Mouse (Mus musculus) MEL (cell line): ENCODE results near the gene Slc6a21. TPM values are rescaled to one million over a fixed set of nuclear protein-coding genes. Genes with fewer than 3 reads are reported as not detected.

Experiments used
- DNase-seq: peaks from one replicate; pipeline ENCODE4 v3.0.0; 2011; ENCODE audit warnings: low read depth, low spot score
- H3K27ac ChIP-seq: 2 replicates; pipeline ENCODE4 v1.5.1; 2012; ENCODE audit warnings: low read depth, mild to moderate bottlenecking, control low read depth, low read length, moderate library complexity; ENCODE audit not compliant: control insufficient read depth
- H3K27me3 ChIP-seq, 2 experiments: fragments of 150-350 bp in 1 of 2; sonication (generic) in 1 of 2; 2 replicates each; pipeline ENCODE4 v1.6.1; 2012; ENCODE audit warnings: low read length in 2 of 2, mild to moderate bottlenecking in 2 of 2, improper control_type of control experiment in 1 of 2, moderate library complexity in 1 of 2; ENCODE audit not compliant: insufficient read depth in 2 of 2, control insufficient read depth in 1 of 2
- H3K36me3 ChIP-seq, 2 experiments: 2 replicates each; pipeline ENCODE4 v1.6.1; 2012 to 2014; ENCODE audit warnings: low read length in 2 of 2, improper control_type of control experiment in 1 of 2, inconsistent platforms in 1 of 2, mild to moderate bottlenecking in 1 of 2; ENCODE audit not compliant: insufficient read depth in 2 of 2, control insufficient read depth in 1 of 2
- H3K4me1 ChIP-seq, 2 experiments: fragments of 150-350 bp in 1 of 2; sonication (generic) in 1 of 2; 2 replicates each; pipeline ENCODE4 v1.6.1; 2012; ENCODE audit warnings: low read length in 2 of 2, improper control_type of control experiment in 1 of 2, mild to moderate bottlenecking in 1 of 2; ENCODE audit not compliant: insufficient read depth in 2 of 2, control insufficient read depth in 1 of 2
- H3K4me3 ChIP-seq, 2 experiments: fragments of 150-350 bp in 1 of 2; sonication (generic) in 1 of 2; 2 replicates each; pipeline ENCODE4 v1.5.1; 2012; ENCODE audit warnings: low read depth in 2 of 2, low read length in 2 of 2, mild to moderate bottlenecking in 2 of 2, moderate library complexity in 2 of 2, control low read depth in 1 of 2, improper control_type of control experiment in 1 of 2; ENCODE audit not compliant: control insufficient read depth in 1 of 2, insufficient read depth in 1 of 2
- H3K79me2 ChIP-seq: 2 replicates; pipeline ENCODE4 v1.6.1; 2012; ENCODE audit warnings: mild to moderate bottlenecking, low read length, moderate library complexity; ENCODE audit not compliant: control insufficient read depth, poor library complexity, insufficient read depth
- H3K9ac ChIP-seq: 2 replicates; pipeline ENCODE4 v1.6.1; 2012; ENCODE audit warnings: low read depth, mild to moderate bottlenecking, control low read depth, low read length, moderate library complexity; ENCODE audit not compliant: control insufficient read depth, poor library complexity, severe bottlenecking
- H3K9me3 ChIP-seq: fragments of 150-350 bp; sonication (generic); replicated peaks from 2 replicates; pipeline ENCODE4 v1.6.1; 2012; ENCODE audit warnings: mild to moderate bottlenecking, low read length, improper control_type of control experiment, moderate library complexity; ENCODE audit not compliant: insufficient read depth
- CHD1 ChIP-seq: IDR thresholded peaks from 2 replicates; pipeline ENCODE4 v1.6.1; 2012; ENCODE audit warnings: low read depth, mild to moderate bottlenecking, inconsistent platforms, low read length, improper control_type of control experiment
- CTCF ChIP-seq, 3 experiments: IDR thresholded peaks in 2 of 3; conservative IDR thresholded peaks in 1 of 3; 2 replicates each; pipeline ENCODE4 v1.5.1; 2011 to 2012; ENCODE audit warnings: low read length in 3 of 3, low read depth in 2 of 3, mild to moderate bottlenecking in 2 of 3, improper control_type of control experiment in 1 of 3, inconsistent platforms in 1 of 3, mixed read lengths in 1 of 3, moderate library complexity in 1 of 3; ENCODE audit not compliant: control insufficient read depth in 1 of 3, insufficient read depth in 1 of 3, poor library complexity in 1 of 3, severe bottlenecking in 1 of 3
- ELF1 ChIP-seq: IDR thresholded peaks from 2 replicates; pipeline ENCODE4 v1.6.1; 2014; ENCODE audit warnings: low read depth, mild to moderate bottlenecking, inconsistent platforms, low read length, improper control_type of control experiment, moderate library complexity
- EP300 ChIP-seq, 2 experiments: IDR thresholded peaks; 2 replicates each; pipeline ENCODE4 v1.6.1; 2011; ENCODE audit warnings: improper control_type of control experiment in 2 of 2, low read length in 2 of 2, low read depth in 1 of 2, mild to moderate bottlenecking in 1 of 2
- JUND ChIP-seq: IDR thresholded peaks from 2 replicates; pipeline ENCODE4 v1.6.1; 2011; ENCODE audit warnings: low read depth, mild to moderate bottlenecking, improper control_type of control experiment, low read length
- KAT2A ChIP-seq: conservative IDR thresholded peaks from 2 replicates; pipeline ENCODE4 v1.6.1; 2012; ENCODE audit warnings: low read depth, low read length, improper control_type of control experiment, inconsistent platforms
- MAZ ChIP-seq: IDR thresholded peaks from 2 replicates; pipeline ENCODE4 v1.6.1; 2012; ENCODE audit warnings: low read depth, mild to moderate bottlenecking, inconsistent platforms, low read length, improper control_type of control experiment
- MEF2A ChIP-seq: IDR thresholded peaks from 2 replicates; pipeline ENCODE4 v1.6.1; 2014; ENCODE audit warnings: low read depth, mild to moderate bottlenecking, inconsistent platforms, low read length, improper control_type of control experiment; ENCODE audit not compliant: poor library complexity, insufficient replicate concordance, severe bottlenecking; ENCODE audit errors: extremely low read depth
- MXI1 ChIP-seq: IDR thresholded peaks from 2 replicates; pipeline ENCODE4 v1.6.1; 2011; ENCODE audit warnings: mild to moderate bottlenecking, low read depth, low read length, improper control_type of control experiment
- NRF1 ChIP-seq: IDR thresholded peaks from 2 replicates; pipeline ENCODE4 v1.6.1; 2014; ENCODE audit warnings: low read depth, mild to moderate bottlenecking, inconsistent platforms, low read length, improper control_type of control experiment, moderate library complexity; ENCODE audit not compliant: poor library complexity, insufficient read depth, severe bottlenecking
- TCF12 ChIP-seq: IDR thresholded peaks from 2 replicates; pipeline ENCODE4 v1.6.1; 2014; ENCODE audit warnings: low read depth, mild to moderate bottlenecking, inconsistent platforms, low read length, improper control_type of control experiment, moderate library complexity
- UBTF ChIP-seq: IDR thresholded peaks from 2 replicates; pipeline ENCODE4 v1.6.1; 2012; ENCODE audit warnings: low read depth, mild to moderate bottlenecking, inconsistent platforms, low read length, improper control_type of control experiment, moderate library complexity, borderline replicate concordance; ENCODE audit not compliant: insufficient read depth
- USF1 ChIP-seq: IDR thresholded peaks from 2 replicates; pipeline ENCODE4 v1.6.1; 2014; ENCODE audit warnings: low read depth, mild to moderate bottlenecking, inconsistent platforms, low read length, improper control_type of control experiment, moderate library complexity
- polyA plus RNA-seq, 2 experiments: library from polyadenylated mRNA; stranded (reverse) in 1 of 2; unstranded in 1 of 2; fragments of >175 nt in 1 of 2; fragments of >200 nt in 1 of 2; gene quantifications; 2 replicates each; pipeline versions ENCODE4 v1.2.1 to v1.2.4; 2012; ENCODE audit warnings: low replicate concordance in 2 of 2, low read depth in 1 of 2; ENCODE audit not compliant: insufficient read length in 2 of 2, insufficient read depth in 1 of 2, missing spikeins in 1 of 2
- total RNA-seq: library from RNA; depleted of rRNA; stranded (reverse); fragments of 300-350 nt; gene quantifications from 2 replicates; pipeline ENCODE4 v1.2.3, GENCODE M21; 2012; rRNA removed

Slc6a21 gene
- total and polyA plus RNA-seq, 3 experiments, result not detected

DNA sequence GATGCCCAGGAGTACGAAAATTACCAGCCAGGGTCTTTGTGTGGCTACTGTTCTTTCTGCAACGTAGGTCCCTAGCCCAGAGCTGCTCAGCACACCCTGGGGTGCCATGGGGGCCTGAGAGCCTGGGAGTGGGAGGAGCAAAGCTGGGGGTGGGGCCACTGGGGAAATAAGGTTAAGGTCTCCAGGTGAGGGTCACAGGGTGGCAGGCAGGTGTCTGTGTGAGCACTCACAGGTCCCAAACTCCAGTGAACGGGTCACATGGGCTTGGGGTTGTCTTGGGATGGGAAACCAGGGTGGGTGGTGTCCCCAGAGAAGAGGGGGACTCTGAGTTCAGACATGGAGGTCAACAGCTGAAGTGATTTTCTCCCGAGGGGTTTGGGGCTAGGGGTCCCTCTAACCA is 60.2 kb downstream of the Slc6a21 start:
- Histone ChIP-seq H3K4me3 (no peak overlapping the region), H3K79me2 (peaks cover 1% of the 10 kb centered on the region; the same call in 1 of the 2 replicates), H3K4me1 (peaks cover 6 to 31% of the 10 kb centered on the region in 2 experiments), H3K27ac (no peak overlapping the region), H3K9ac (no peak overlapping the region), H3K9me3 (no peaks in the 10 kb centered on the region), H3K36me3 (peaks cover 0 to 5% of the 10 kb centered on the region in 2 experiments; a peak in 1 of 4 replicates), H3K27me3 (no peaks in the 10 kb centered on the region)
- no peak for DNase-seq
- TF ChIP-seq EP300 (IDR thresholded peaks at IDR 0.05; ENCODE audit: low read depth in 1 of 2, low read length in 2 of 2) (no peak), MAZ (no peak), MEF2A (no peak), TCF12 (no peak), JUND (no peak), CHD1 (no peak), UBTF (no peak), CTCF (IDR thresholded peaks at IDR 0.05 in 2 of 3, conservative IDR thresholded peaks at IDR 0.05 in 1 of 3; ENCODE audit: control insufficient read depth in 1 of 3, insufficient read depth in 1 of 3, low read depth in 2 of 3, low read length in 3 of 3, poor library complexity in 1 of 3, severe bottlenecking in 1 of 3) (no peak), ELF1 (no peak)

DNA sequence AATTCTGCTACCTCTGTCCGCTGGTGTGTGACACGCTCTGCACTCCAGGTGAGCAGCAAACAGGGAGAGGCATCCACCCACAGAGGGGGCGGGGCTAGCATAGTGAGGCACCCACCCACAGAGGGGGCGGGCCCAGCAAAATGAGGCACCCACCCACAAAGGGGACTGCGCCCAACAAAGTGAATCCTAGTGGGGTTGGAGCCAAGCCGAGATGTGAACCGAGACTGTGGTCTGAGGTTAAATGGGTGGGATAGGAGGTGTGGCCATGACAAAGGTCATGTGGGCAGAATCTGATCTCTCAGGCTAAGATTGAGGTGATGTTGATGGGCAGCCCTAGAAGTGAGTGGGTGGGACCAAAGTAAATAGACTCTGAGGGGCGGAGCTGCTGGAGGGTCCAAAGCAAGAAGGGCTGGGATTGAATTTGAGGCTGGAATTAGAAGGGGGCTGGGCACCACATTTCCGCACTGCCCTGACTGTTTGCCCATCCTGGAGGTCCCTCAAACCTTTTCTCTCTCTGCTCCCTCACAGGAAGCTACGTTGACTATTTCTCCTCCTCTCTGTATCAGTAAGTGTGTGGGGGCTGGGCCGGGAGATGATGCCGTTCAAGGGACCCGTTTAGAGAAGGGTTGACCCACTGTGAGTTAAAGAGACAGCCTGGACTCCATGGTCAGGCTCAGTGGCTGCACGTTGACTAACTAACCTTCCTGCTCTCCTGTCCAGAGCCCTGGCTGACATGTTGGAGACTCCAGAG is 61.0 kb downstream of the Slc6a21 start:
- peaks cover 0 to 5% of the 10 kb centered on the region in 2 experiments; a peak in 1 of 4 replicates for H3K36me3 ChIP-seq
- peaks cover 1% of the 10 kb centered on the region; the same call in 1 of the 2 replicates for H3K79me2 ChIP-seq
- H3K9me3 ChIP-seq, result no peaks in the 10 kb centered on the region
- H3K9ac ChIP-seq, result peak overlapping the region; percentile 67; the same call in 1 of the 2 replicates
- peak; percentile 56 for DNase-seq
- peak overlapping the region; percentile 53 to 64; a peak in 2 of 4 replicates for H3K4me3 ChIP-seq
- TF ChIP-seq KAT2A (no peak), NRF1 (0 out of 2 replicates have a peak, but pooled peaks have one; percentile 10), USF1 (peak; percentile 46; the same call in 1 of the 2 replicates), MXI1 (0 out of 2 replicates have a peak, but pooled peaks have one; percentile 18)
- no peak overlapping the region for H3K27ac ChIP-seq
- peaks cover 6 to 24% of the 10 kb centered on the region in 2 experiments for H3K4me1 ChIP-seq
- H3K27me3 ChIP-seq, result no peaks in the 10 kb centered on the region

Other genes starting within 250 kb of the Slc6a21 start
Only the 30 nearest of the 37 such genes appear.
- 16.0 and 29.3 TPM in 2 replicates for gene Rcn3, start 185.3 kb upstream of the Slc6a21 start, total RNA-seq
- gene Rcn3, start 185.3 kb upstream of the Slc6a21 start, polyA plus RNA-seq, result 10 to 100 TPM in 1 of 2 experiments, not detected in 1; 43.0 TPM
- 0.26 and 0.27 TPM in 2 replicates for gene Fcgrt, start 173.7 kb upstream of the Slc6a21 start, total RNA-seq
- 1 to 10 TPM in 1 of 2 experiments, not detected in 1; 1.7 TPM for gene Fcgrt, start 173.7 kb upstream of the Slc6a21 start, polyA plus RNA-seq
- 2,482 and 2,708 TPM in 2 replicates for gene Rps11, start 153.1 kb upstream of the Slc6a21 start, total RNA-seq
- gene Rps11, start 153.1 kb upstream of the Slc6a21 start, polyA plus RNA-seq, result 1,000 to 10,000 TPM; 3,189 to 5,434 TPM
- gene Rpl13a, start 148.8 kb upstream of the Slc6a21 start, total RNA-seq, result 2,773 and 3,160 TPM in 2 replicates
- 1,000 to 10,000 TPM; 2,091 to 3,727 TPM for gene Rpl13a, start 148.8 kb upstream of the Slc6a21 start, polyA plus RNA-seq
- 0.69 and 3.9 TPM in 2 replicates for gene Gm45713, start 141.3 kb upstream of the Slc6a21 start, total RNA-seq
- not detected for gene Gm45713, start 141.3 kb upstream of the Slc6a21 start, polyA plus RNA-seq
- gene Flt3l, start 141.1 kb upstream of the Slc6a21 start, total RNA-seq, result 9.5 and 13.0 TPM in 2 replicates
- gene Flt3l, start 141.1 kb upstream of the Slc6a21 start, polyA plus RNA-seq, result 10 to 100 TPM in 1 of 2 experiments, not detected in 1; 35.4 TPM
- gene Pih1d1, start 123.2 kb upstream of the Slc6a21 start, total RNA-seq, result 119 and 141 TPM in 2 replicates
- gene Pih1d1, start 123.2 kb upstream of the Slc6a21 start, polyA plus RNA-seq, result 100 to 1,000 TPM in 1 of 2 experiments, not detected in 1; 148 TPM
- gene Aldh16a1, start 122.9 kb upstream of the Slc6a21 start, total RNA-seq, result 33.9 and 34.0 TPM in 2 replicates
- gene Aldh16a1, start 122.9 kb upstream of the Slc6a21 start, polyA plus RNA-seq, result 10 to 100 TPM in 1 of 2 experiments, not detected in 1; 61.6 TPM
- 0.23 TPM in 2 replicates for gene Slc17a7, start 113.6 kb upstream of the Slc6a21 start, total RNA-seq
- 1 to 10 TPM in 1 of 2 experiments, not detected in 1; 1.0 TPM for gene Slc17a7, start 113.6 kb upstream of the Slc6a21 start, polyA plus RNA-seq
- not detected in 2 replicates for gene Gfy, start 97.9 kb upstream of the Slc6a21 start, total RNA-seq
- not detected for gene Gfy, start 97.9 kb upstream of the Slc6a21 start, polyA plus RNA-seq
- not detected in 2 replicates for gene Pth2, start 96.5 kb upstream of the Slc6a21 start, total RNA-seq
- gene Pth2, start 96.5 kb upstream of the Slc6a21 start, polyA plus RNA-seq, result not detected
- 0.16 and 0.27 TPM in 2 replicates for gene Ccdc155, start 72.6 kb upstream of the Slc6a21 start, total RNA-seq
- gene Ccdc155, start 72.6 kb upstream of the Slc6a21 start, polyA plus RNA-seq, result under 1 TPM in 1 of 2 experiments, not detected in 1; 0.38 TPM
- 8.5 and 9.2 TPM in 2 replicates for gene Dkkl1, start 65.4 kb upstream of the Slc6a21 start, total RNA-seq
- gene Dkkl1, start 65.4 kb upstream of the Slc6a21 start, polyA plus RNA-seq, result 10 to 100 TPM in 1 of 2 experiments, not detected in 1; 32.0 TPM
- 0.19 TPM in 1 of 2 replicates, not detected in the other for gene Tead2, start 61.8 kb upstream of the Slc6a21 start, total RNA-seq
- gene Tead2, start 61.8 kb upstream of the Slc6a21 start, polyA plus RNA-seq, result under 1 TPM in 1 of 2 experiments, not detected in 1; 0.38 TPM
- gene Cd37, start 38.4 kb upstream of the Slc6a21 start, total RNA-seq, result 17.2 and 22.4 TPM in 2 replicates
- 100 to 1,000 TPM in 1 of 2 experiments, not detected in 1; 111 TPM for gene Cd37, start 38.4 kb upstream of the Slc6a21 start, polyA plus RNA-seq
- gene Slc6a16, start 36.4 kb upstream of the Slc6a21 start, total RNA-seq, result not detected in 2 replicates
- not detected for gene Slc6a16, start 36.4 kb upstream of the Slc6a21 start, polyA plus RNA-seq
- gene Trpm4, start 56.3 kb downstream of the Slc6a21 start, total RNA-seq, result 4.5 and 4.8 TPM in 2 replicates
- 1 to 10 TPM in 1 of 2 experiments, not detected in 1; 6.9 TPM for gene Trpm4, start 56.3 kb downstream of the Slc6a21 start, polyA plus RNA-seq
- not detected in 2 replicates for gene Hrc, start 57.8 kb downstream of the Slc6a21 start, total RNA-seq
- gene Hrc, start 57.8 kb downstream of the Slc6a21 start, polyA plus RNA-seq, result under 1 TPM in 1 of 2 experiments, not detected in 1; 0.22 TPM
- gene Ppfia3, start 89.5 kb downstream of the Slc6a21 start, total RNA-seq, result 3.0 and 3.4 TPM in 2 replicates
- 1 to 10 TPM in 1 of 2 experiments, not detected in 1; 5.9 TPM for gene Ppfia3, start 89.5 kb downstream of the Slc6a21 start, polyA plus RNA-seq
- 1.3 and 1.4 TPM in 2 replicates for gene Lin7b, start 93.1 kb downstream of the Slc6a21 start, total RNA-seq
- gene Lin7b, start 93.1 kb downstream of the Slc6a21 start, polyA plus RNA-seq, result 1 to 10 TPM in 1 of 2 experiments, not detected in 1; 3.8 TPM
- gene Snrnp70, start 118.2 kb downstream of the Slc6a21 start, total RNA-seq, result 260 and 272 TPM in 2 replicates
- 1,000 to 10,000 TPM in 1 of 2 experiments, 100 to 1,000 TPM in 1; 588 to 1,478 TPM for gene Snrnp70, start 118.2 kb downstream of the Slc6a21 start, polyA plus RNA-seq
- 0.07 TPM in 1 of 2 replicates, not detected in the other for gene Kcna7, start 128.1 kb downstream of the Slc6a21 start, total RNA-seq
- gene Kcna7, start 128.1 kb downstream of the Slc6a21 start, polyA plus RNA-seq, result under 1 TPM in 1 of 2 experiments, not detected in 1; 0.06 TPM
- 0.54 and 0.92 TPM in 2 replicates for gene Ntf5, start 136.2 kb downstream of the Slc6a21 start, total RNA-seq
- 1 to 10 TPM in 1 of 2 experiments, not detected in 1; 1.9 TPM for gene Ntf5, start 136.2 kb downstream of the Slc6a21 start, polyA plus RNA-seq
- gene Lhb, start 143.3 kb downstream of the Slc6a21 start, total RNA-seq, result 0.19 TPM in 1 of 2 replicates, not detected in the other
- under 1 TPM in 1 of 2 experiments, not detected in 1; 0.28 TPM for gene Lhb, start 143.3 kb downstream of the Slc6a21 start, polyA plus RNA-seq
- 12.8 and 15.0 TPM in 2 replicates for gene Gys1, start 157.3 kb downstream of the Slc6a21 start, total RNA-seq
- 10 to 100 TPM in 1 of 2 experiments, not detected in 1; 46.9 TPM for gene Gys1, start 157.3 kb downstream of the Slc6a21 start, polyA plus RNA-seq
- gene Ruvbl2, start 160.6 kb downstream of the Slc6a21 start, total RNA-seq, result 434 and 469 TPM in 2 replicates
- 100 to 1,000 TPM in 1 of 2 experiments, not detected in 1; 758 TPM for gene Ruvbl2, start 160.6 kb downstream of the Slc6a21 start, polyA plus RNA-seq
- 1,416 and 1,470 TPM in 2 replicates for gene Ftl1, start 182.4 kb downstream of the Slc6a21 start, total RNA-seq
- 1,000 to 10,000 TPM in 1 of 2 experiments, not detected in 1; 2,290 TPM for gene Ftl1, start 182.4 kb downstream of the Slc6a21 start, polyA plus RNA-seq
- gene Bax, start 189.4 kb downstream of the Slc6a21 start, total RNA-seq, result 105 and 130 TPM in 2 replicates
- 100 to 1,000 TPM; 205 to 778 TPM for gene Bax, start 189.4 kb downstream of the Slc6a21 start, polyA plus RNA-seq
- 0.56 and 1.1 TPM in 2 replicates for gene Tulp2, start 204.4 kb downstream of the Slc6a21 start, total RNA-seq
- 1 to 10 TPM in 1 of 2 experiments, not detected in 1; 1.2 TPM for gene Tulp2, start 204.4 kb downstream of the Slc6a21 start, polyA plus RNA-seq
- not detected in 2 replicates for gene Gm45808, start 209.3 kb downstream of the Slc6a21 start, total RNA-seq
- not detected for gene Gm45808, start 209.3 kb downstream of the Slc6a21 start, polyA plus RNA-seq